Mouse (Mus musculus) lung, postnatal 4 days (tissue): ENCODE results near the gene Cdh4.

Experiments used
- DNase-seq, 2 experiments: peaks; one replicate each; pipeline ENCODE4 v3.0.0; 2021

Cdh4 gene

DNA sequence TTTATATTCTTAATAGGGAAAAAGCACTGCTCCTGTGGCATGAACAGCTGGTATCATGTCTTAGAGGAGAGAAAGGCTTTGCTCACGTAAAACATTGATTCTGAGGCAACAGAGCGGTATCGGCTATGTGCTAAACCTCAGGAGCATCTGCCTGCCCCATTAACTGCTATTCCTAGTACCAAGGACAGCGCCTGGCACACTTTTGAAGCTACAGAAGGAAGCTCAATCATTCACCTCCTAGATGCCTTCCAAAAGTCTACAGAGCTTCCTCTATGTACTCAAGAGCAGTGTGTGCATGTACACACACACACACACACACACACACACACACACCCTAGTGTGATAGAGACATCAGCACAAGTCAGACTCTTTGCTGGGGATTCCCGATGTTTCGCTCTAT lies 34.4 kb downstream of the Cdh4 start:
- no peak for DNase-seq

DNA sequence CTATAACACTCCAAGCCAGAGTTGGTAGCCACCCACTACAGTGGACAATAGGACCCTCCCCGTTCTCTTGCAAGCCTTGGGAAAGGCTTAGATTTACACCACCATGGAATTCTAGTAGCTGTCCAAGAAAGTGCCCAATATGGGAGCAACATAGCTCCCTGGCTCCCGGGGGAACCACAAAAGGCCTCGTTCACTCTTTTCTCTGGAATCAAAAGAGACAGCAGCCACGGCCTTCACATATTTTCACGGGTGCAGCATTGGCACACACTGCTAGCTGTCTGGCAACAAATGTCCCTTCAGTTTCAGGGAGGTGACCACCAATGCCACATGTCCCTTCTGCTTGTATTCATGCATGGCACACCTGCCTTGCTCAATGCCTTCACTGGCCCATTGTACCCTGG lies 38.6 kb downstream of the Cdh4 start:
- DNase-seq, result no peak

DNA sequence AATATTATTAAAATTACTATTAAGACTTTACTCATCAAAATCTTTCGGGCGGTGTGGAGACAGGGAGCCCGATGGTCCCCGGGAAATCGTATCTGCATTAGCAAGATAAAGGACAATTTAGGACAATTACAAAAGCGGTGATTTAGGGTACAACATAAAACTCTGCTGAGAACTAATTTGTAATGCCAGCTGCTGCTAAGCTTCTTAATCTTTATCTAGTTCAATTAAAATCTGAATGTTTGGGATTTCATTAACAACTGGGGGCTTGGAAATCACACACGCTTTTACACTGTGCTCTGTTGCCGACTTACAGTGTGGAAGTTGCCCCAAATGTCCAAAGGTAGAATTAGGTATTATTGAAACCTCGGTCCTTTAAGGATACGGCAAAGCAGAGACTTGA lies 39.1 kb downstream of the Cdh4 start:
- DNase-seq, result no peak

DNA sequence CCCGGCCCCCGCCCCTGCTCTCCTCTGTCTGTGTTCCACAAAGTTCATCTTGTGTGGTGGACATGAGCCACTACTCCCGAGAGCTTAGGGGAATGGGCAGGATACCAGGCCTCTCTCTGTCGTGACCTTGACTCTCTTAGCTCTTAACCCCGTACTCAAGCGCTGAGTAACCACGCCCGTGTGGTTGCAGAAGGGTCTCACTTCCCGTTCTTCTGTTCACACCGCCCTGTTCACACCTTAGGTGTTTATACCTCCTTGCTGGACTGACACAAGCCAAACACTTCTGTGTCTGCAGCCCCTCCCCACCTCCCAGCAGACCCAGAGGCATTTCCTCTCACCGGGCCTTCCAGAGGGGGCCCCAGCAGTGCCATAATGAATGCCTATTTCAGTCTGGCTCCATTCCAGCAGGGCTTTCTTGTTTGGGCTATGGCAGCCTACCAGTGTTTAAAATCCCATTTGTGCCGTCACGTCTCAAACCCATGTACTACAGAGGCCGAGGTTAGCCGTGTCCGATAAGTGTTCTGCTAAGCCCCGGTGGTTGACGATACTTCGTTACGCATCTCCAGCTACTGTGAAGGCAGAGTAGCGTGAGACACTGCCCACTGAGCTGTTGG lies 46.4 kb downstream of the Cdh4 start:
- no peak for DNase-seq

DNA sequence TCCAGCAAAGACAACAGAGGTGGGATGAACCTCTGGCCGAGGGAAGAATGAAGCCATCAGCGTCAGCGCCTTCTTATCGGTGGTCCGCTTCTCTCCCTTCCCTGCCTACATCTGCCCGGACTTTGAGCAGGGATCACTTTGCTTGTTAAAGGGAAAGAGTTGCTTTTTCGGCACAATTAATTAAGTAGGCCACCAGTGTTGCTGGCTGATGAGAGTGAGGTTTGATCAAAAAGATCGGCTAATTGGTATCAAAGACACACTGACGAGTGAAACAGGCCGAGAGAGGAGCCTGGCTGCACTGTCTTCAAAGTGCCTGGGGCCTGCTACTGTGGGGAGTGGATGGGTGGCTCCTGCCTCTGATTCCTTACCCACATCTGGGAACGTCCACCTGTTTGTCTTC lies 49.7 kb downstream of the Cdh4 start:
- DNase-seq, result no peak

DNA sequence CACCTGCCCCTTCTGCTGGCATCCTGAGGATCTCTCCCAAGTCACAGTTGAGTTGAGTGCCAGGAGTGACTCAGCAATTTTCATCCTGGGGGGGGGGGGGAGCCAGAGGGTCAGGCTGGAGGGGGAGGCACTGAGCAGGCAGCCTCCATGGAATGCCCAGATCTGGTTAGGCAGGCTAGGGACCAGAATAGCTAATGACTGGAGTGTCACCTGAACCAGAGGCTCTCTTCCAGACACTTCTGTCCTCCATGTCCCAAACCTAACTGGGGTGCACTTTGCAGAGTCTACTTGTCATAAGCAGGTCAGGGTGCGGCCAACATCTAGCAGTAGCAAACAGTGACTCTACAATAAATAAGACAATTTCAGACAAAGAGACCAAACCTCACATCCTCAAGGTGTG lies 52.0 kb downstream of the Cdh4 start:
- no peak for DNase-seq

DNA sequence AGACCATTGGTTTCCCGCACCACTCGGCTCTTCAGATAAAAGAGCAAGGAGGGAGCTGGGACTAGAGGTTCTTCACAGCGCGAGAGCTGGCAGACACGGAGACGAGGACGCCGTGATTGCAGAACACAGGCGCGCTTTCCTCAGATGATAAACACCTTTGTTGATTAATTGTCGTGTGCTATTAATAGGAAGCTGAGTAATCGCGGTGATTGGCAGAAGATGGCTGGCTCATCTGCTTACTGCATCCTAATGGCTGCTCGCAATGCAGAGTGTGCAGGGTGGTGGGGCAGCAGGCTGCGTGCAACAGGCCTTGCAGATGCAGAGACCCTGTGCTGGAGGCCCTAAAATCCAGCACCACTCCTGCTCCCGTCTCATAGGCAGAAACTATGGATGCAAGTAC lies 68.2 kb downstream of the Cdh4 start:
- no peak for DNase-seq

DNA sequence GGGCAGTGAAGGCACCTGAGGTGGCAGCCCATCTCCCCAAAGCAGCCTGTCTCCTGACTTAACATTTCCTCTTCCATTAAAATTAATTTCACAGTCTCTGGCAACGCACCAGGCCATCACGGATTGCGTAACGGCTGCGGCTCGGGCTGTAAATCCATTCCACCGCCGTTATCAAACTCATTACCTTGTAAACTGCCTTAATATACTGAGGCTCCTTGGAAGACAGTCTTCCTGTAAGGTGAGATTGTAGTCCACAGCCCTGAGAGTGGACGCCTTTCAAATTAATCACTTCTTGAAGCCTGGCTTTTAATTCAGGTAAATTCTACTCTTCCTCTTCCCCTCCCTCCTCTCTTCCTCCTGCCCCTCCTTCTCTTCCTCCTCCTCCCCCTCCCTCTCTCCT lies 74.3 kb downstream of the Cdh4 start:
- DNase-seq, result no peak

DNA sequence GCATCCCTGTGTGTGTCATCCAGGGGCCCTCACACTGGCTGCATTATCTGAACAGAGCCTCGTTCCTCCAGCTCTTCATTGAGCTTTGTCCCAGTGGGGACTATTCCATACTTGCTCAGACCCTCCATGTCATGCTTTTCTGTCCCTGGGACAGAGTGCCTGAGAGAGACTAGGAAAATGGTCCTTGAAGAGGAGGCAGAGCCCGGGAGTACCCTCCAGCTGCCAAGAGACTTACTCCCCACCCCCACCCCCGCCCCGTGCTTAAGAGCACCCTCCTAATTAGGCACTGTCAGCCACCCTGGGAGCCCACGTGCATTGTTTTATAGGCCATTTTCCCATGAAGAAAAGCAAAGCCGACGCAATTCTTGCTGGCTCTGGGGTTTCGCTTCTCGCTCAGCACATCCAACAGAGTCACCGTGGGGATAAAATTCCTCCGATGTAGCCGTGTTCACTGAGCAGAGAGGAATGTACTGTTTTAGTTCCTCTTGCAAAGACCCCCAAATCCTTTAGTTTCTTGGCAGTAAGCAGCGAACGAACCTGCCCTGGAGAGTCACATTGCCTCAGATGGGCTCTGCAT lies 76.3 kb downstream of the Cdh4 start:
- DNase-seq, result no peak

DNA sequence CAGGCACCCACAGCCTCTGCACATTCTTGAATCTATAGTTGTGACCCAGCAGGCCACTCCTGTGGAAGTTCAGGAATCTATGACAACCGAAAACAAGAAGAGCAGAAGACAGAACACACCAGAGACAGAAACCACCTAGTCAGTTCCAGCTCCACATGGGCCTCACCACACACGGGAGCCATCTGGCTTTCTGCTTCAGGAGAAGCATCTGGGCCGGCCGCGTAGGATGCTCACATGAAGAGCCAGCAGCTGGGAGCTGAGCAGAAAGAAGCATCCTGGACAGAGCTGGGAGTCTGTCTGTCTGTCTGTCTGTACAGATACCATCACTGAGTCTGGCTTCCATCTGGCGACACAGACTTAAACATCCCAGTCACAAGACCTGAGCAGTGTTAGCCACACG lies 76.9 kb downstream of the Cdh4 start:
- no peak for DNase-seq

DNA sequence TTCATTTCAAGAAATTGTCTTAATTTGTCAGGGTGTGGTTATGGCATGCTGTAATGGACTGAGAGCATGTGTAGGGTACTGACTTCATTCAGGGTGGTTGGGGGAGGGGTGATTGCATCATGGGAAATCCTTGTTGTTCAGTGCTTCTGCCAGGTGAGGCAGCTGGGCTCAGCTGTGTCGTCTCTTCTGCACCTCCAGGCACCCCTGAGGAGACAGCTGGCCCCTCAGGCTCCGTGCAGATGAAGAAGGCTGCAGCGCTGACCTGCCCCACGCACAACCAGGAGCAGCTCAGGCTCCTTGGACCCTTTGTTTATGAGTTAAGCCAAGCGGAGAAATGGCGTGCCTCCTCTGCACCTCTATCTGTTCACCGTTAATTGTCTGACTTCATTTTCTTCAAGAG lies 77.7 kb downstream of the Cdh4 start:
- no peak for DNase-seq

DNA sequence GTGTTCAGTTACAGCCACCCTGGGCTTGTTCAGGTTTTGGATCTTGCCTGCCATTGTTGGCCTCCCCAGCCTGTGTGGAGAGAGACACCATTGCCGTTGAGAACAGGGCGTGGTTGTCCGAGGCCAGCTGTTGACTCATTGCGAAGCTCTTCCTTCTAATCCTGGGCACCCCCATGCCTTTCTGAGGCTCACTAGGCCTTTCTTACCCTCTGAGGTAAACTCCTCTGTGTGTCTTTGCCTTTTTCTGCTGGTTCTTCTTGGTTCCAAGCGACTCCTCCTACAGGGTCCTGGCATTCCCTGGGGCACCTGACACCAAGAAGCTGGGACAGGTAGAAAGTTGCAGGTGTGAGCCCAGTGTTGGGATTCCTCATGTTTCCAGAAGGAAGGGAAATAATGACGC lies 78.7 kb downstream of the Cdh4 start:
- no peak for DNase-seq

DNA sequence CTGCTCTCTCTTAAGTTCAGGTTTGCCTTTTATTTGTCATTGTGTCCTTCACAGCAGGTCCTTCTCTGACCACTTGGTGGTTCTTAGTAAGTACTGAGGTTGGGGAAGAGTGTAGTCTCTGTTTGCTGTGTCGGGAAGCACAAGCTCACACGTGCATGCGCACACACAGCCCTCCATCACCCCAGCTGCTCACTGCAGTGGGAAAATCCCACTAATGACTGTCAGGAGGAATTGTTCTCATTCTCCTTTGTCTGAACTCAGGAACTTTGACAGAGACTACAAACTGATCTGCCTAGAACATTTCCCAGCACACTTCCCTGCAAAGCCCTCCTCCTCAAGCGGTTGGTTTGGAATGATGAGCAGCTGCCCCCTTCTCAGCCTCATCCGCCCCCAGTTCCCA lies 79.2 kb downstream of the Cdh4 start:
- DNase-seq, result no peak

DNA sequence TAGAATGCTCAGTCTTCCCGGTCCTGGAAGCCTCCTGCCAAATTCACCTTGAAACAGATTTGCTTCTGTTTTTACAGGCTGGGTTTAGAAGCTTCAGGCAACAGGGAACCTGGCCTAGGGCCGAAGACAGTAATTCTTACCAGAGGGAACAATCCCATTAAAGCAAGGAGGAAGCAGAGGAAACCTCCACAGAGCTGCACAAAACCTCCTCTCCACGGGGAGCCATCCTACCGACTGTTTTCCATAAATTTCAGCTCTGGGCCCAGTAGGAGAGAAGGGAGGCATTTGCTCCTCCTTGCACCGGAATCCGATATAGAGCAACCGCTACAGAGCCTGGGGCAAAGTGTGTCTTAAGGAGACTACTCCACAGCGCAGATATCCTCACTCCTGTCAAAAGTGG lies 79.9 kb downstream of the Cdh4 start:
- no peak for DNase-seq

DNA sequence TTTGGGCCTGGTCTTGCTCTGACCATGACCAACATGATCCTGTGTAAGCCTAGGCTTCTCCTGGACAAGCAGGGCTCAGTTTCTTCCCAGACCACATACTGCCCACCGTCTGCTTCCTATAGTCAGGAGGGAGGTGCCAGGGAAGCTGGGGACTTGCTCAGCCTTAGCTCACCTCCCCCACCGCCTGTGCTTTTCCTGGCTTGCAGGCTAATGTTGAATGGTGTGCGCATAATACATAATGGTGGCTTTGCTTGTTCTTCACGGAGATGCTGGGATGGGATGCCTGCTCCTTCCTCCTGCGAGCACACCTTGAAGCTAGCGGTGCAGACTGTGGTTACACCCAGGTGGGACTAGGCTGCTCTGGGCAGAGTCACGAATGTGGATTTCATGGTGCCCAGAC lies 84.7 kb downstream of the Cdh4 start:
- DNase-seq, result no peak

DNA sequence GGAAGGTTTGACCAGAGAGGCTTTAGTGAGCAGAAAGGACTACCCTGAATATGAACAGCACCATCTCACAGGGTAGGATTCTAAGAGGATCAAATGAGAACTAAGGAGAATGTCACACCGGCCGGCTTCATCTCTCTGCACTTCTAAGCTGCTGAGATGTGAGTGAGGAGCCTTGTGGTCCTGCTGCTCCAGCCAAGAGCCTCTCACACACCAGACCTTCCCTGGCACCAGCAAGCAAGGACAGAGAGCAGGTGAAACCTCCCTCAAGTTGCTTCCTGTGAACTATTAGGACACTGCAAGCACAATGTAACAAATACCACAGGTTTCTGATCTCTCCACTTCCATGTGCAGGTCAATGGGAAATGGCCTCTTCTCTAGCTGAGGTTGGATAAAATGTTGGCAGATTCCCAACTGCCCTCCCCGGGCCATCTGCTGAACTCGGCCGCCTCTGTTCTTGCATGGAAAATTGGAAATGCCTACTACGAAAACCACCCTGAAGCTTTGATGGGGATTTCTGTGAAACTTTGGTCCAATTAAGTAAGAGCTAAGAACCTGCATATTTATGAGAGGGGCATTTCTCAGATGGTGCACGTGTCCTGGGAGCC lies 88.3 kb downstream of the Cdh4 start:
- DNase-seq, result no peak

DNA sequence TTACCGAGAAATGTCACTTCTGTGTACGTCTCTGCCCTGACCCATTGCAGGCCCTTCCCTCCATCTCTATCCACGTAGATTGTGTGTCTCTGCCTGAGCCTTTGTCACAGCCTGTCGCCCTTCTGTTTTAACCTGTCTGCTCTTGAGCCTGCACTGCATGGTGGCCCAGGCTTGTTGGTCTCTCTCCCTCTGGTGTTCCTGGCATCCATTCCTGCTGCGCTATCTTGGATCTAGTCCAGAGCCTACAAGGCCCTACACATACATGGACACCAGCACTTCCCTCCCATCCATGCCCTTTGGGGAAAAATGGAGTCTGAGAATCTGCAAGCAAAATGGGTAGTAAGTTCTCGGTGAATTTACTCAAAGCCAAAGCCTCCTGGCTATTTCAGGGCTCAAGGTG lies 91.0 kb downstream of the Cdh4 start:
- no peak for DNase-seq

DNA sequence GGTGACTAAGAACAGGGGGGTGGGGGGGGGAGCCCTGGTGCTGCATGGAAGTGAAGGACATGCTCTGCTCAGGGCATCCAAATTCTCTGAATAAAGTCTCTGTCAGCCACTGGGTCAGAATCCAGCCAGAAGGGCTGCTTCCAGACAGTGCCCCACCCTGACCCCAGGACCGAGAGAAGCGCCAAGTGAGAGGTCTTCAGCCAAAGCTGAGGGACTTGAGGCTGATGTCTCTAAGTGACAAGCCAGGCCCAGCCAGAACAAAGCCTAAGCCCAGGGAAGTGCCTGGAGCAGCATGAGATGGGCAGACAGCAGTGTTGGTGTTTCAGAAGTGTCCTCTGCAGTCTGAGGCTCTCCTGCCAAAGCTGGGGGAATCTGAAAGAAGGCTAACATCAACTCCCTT lies 91.7 kb downstream of the Cdh4 start:
- DNase-seq, result no peak

DNA sequence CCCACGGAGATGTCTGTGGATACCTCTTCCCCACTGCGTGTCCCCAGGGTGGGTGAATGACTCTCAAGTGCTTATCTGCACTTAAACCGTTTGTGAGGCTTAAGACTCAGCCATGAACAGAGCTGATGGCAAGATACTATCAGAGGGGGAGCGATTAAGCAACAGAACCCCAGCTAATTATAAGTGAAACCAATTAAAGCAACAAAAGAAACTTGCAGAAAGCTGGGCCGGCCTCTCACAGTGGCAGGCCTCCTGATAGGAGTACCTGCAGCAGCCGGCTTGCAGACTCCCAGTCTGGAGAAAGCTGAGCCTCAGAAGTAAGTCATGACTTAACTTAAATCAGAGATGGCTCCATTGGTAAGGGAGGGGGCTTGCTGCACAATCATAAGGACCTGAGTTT lies 93.0 kb downstream of the Cdh4 start:
- no peak for DNase-seq

DNA sequence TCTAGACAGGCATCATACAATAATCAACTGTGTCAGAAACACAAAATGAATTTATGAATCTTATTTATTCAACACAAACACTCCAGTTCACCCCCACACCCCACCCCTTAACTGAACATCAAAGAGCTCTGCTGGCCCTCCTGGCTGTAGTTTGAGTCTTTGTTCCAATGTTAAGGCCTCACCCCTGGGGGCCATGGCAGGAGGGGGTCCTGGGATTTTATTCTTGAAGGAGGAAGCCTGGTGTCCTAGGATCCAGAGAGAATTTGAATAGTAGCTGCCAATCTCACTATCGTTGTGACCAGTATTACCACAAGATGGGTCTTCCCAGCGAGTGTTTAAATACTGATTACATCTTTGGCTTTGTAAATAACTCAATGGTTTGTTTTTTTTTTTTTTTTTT lies 94.5 kb downstream of the Cdh4 start:
- DNase-seq, result no peak

DNA sequence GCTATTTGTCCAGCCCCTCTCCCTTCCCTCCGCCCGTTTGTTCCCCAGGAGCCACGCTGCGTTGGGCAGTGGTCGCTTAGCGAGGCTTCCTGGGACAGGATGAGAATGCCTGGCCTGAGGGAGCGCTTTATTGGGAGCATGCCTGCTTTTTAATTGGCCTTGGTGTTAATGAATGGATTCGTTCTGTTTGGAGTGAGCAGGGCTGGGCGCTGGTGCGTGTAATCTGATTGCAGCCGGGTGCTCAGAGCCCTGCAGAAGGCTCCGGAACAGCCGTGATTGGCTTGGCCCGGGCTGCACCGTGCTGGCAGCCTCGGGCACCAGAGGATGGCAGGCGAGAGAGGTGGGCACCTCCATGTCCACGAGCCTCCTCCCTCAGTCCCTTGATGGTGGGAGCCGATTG lies 95.2 kb downstream of the Cdh4 start:
- no peak for DNase-seq

DNA sequence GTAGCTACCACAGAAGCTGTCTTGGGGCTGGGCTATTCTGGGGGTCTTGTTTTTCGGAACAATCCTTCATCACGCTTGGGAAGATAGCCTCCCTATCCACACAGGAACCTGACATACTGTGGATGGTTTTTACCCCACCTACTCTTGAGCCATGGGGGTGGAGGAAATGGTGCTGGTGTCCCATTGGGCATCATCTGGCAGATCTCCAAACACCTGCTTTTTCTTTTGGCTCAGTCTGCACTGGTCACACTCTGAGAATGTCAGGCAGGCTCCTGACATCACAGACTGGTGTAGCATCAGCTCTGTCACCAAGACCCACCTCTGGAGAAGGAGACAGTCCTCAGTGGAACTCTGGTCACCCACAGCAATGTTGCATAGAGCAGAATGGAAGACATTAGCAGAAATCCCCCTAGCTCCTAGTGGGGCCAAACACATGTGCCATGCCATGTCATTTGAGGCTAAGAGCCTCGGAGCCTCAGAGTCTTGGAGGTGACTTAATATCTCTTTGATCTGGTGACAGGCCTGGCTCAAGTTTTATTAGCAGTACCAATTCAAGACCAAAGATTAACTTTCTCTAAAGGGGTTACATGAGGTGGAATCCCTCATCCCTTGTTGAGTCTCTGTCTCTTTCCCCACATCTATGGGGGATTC lies 95.7 kb downstream of the Cdh4 start:
- DNase-seq, result no peak

DNA sequence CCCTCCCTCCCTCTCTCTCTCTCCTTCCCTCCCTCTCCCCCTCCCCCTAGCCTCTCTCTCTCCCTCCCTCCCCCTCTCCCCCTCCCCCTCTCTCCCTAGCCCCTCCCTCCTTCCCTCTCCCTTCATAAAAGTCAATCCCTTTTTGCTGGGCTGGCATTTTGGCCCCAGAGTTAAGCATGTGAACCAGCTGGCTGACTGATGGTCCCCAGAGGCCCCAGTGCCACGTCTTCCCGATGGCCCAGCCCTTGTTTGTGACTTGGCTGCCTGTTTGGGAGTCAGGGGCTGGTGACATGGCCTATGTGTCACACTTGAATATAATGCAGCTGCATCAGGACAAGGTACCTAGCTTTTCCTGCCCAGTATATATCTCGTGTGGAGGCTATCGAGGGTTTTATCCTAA lies 96.3 kb downstream of the Cdh4 start:
- no peak for DNase-seq

DNA sequence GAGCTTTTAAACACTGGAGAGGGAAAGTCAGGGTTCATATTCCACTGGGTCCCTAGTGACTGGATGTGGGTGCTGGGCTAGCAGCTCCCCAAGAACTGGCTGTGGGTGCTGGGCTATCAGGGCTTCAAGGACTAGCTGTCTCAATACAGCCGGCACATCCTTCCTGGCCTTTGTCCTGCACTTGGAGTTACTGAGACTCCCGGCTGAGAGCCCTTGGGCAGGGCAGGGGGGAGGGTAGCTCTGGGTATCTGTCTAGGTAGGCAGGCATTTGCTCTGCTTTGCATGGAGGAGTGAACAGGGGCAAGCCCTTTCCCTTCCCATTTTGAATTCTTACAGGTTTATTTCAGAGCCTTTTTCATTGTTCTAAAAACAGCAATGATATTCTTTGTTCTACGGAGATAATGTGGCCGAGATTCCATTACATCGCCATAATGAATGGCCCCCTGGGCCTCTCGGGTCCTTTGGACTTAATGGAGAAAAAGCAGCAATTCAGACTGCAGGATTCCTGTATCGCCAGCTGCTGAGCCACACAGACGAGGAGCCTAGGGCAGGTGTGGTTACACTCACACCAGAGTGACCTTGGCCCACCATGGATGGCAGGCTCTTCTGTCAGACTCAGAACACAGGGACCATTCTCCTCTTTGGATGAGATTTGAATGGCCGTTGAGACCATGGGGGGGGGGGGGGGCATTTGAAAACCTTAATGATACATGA lies 97.5 kb downstream of the Cdh4 start:
- no peak for DNase-seq
